12 mouse cellular contexts compared by ENCODE assay signal in genomic region chr5:123412193-123412592, GRCm38 (mm10).
"Had no signal": no experiment of that assay in that cellular context is flagged by ENCODE, and none has a peak within 500 bp of the region (broad histone marks: within the 10 kb centered on the region; RNA-seq: fewer than 3 reads in every experiment).

No protein-coding gene starts in this region.

- H3K36me3 ChIP-seq: neural tube, embryonic 15.5 days; stomach, embryonic 15.5 days had no signal

- H3K4me3 ChIP-seq: layer of hippocampus, adult 2 months; limb, embryonic 12.5 days; lung, embryonic 15.5 days; midbrain, embryonic 13.5 days; neural tube, embryonic 15.5 days; stomach, embryonic 15.5 days had no signal

- H3K4me2 ChIP-seq: limb, embryonic 12.5 days; lung, embryonic 15.5 days; midbrain, embryonic 13.5 days; neural tube, embryonic 15.5 days; stomach, embryonic 15.5 days had no signal

- H3K9me3 ChIP-seq: limb, embryonic 12.5 days; lung, embryonic 15.5 days; midbrain, embryonic 13.5 days; neural tube, embryonic 15.5 days; stomach, embryonic 15.5 days had no signal

- DNase-seq: kidney, adult 18-20 months; kidney, postnatal 25 days; liver; lung, postnatal 36 days; thymus, adult 2 months; thymus, postnatal 36 days had no signal

- H3K9ac ChIP-seq: limb, embryonic 12.5 days; lung, embryonic 15.5 days; midbrain, embryonic 13.5 days; neural tube, embryonic 15.5 days; stomach, embryonic 15.5 days had no signal

- ATAC-seq: midbrain, embryonic 13.5 days had no signal

- H3K27ac ChIP-seq: layer of hippocampus, adult 2 months; limb, embryonic 12.5 days; midbrain, embryonic 13.5 days; neural tube, embryonic 15.5 days; stomach, embryonic 15.5 days had no signal

- H3K27me3 ChIP-seq: limb, embryonic 12.5 days; lung, embryonic 15.5 days; midbrain, embryonic 13.5 days; neural tube, embryonic 15.5 days; stomach, embryonic 15.5 days had no signal
